Mouse (Mus musculus) heart, embryonic 12.5 days (tissue): Measurements from ENCODE around the gene Exoc3. TPM values are rescaled to one million over a fixed set of nuclear protein-coding genes. Genes with fewer than 3 reads are reported as not detected.
A peak's percentile ranks its signal among the peaks of the same experiment; 100 is the strongest.

ENCODE experiments used
- ATAC-seq: fragments of 200-750 bp; cut with Nextera tagmentation; 2 replicates; pipeline ENCODE4 v1.8.0; 2017; ENCODE audit warnings: moderate TSS enrichment, moderate library complexity; ENCODE audit not compliant: insufficient number of reproducible peaks, low FRiP score
- H3K27ac ChIP-seq: fragments of 300-500 bp; sonication (generic); 2 replicates; pipeline ENCODE4 v1.5.1; 2016; ENCODE audit warnings: mild to moderate bottlenecking, moderate library complexity; ENCODE audit not compliant: poor library complexity, severe bottlenecking
- H3K27me3 ChIP-seq: fragments of 300-500 bp; sonication (generic); replicated peaks from 2 replicates; pipeline ENCODE4 v1.6.1; 2016; ENCODE audit warnings: mild to moderate bottlenecking, moderate library complexity
- H3K36me3 ChIP-seq: fragments of 300-500 bp; sonication (generic); 2 replicates; pipeline ENCODE4 v1.6.1; 2016; ENCODE audit warnings: mild to moderate bottlenecking, moderate library complexity
- H3K4me1 ChIP-seq: fragments of 300-500 bp; sonication (generic); replicated peaks from 2 replicates; pipeline ENCODE4 v1.6.1; 2016; ENCODE audit warnings: mild to moderate bottlenecking
- H3K4me2 ChIP-seq: fragments of 300-500 bp; sonication (generic); 2 replicates; pipeline ENCODE4 v1.6.1; 2016; ENCODE audit warnings: mild to moderate bottlenecking, moderate library complexity
- H3K4me3 ChIP-seq: fragments of 300-500 bp; sonication (generic); 2 replicates; pipeline ENCODE4 v1.5.1; 2016; ENCODE audit warnings: mild to moderate bottlenecking
- H3K9ac ChIP-seq: fragments of 300-500 bp; sonication (generic); 2 replicates; pipeline ENCODE4 v1.6.1; 2016; ENCODE audit warnings: mild to moderate bottlenecking, moderate library complexity
- H3K9me3 ChIP-seq: fragments of 300-500 bp; sonication (generic); replicated peaks from 2 replicates; pipeline ENCODE4 v1.6.1; 2016; ENCODE audit warnings: mild to moderate bottlenecking, moderate library complexity
- WGBS: fragments of 180-500 bp; shearing (Covaris S2); methylation state at CpG from one replicate; pipeline ENCODE4 v1.1.7; 2016; 5-methylcytosine and 5-hydroxymethylcytosine counted together
- polyA plus RNA-seq: library from polyadenylated mRNA; unstranded; fragments of >200 nt; fragmentation: Nextera tagmentation; extraction: Ambion mirVana; gene quantifications from 2 replicates; pipeline ENCODE4 v1.2.1, GENCODE M21; 2016

The Exoc3 gene
- polyA plus RNA-seq, 1 experiment from 2014 or later, result 51.0 TPM

- Histone ChIP-seq H3K9ac (no peak overlapping the region), H3K4me3 (no peak overlapping the region), H3K27ac (no peak overlapping the region), H3K36me3 (no peaks in the 10 kb centered on the region), H3K9me3 (no peaks in the 10 kb centered on the region), H3K4me1 (no peaks in the 10 kb centered on the region; the same call in 1 of the 2 replicates), H3K4me2 (no peak overlapping the region), H3K27me3 (no peaks in the 10 kb centered on the region)
- 69% methylated on average over 7 of the region's 7 CpGs for WGBS
- ATAC-seq, result no peak
These were observed 69.5 kb downstream of the Exoc3 start for GRCm38 (mm10) chr13:74138906-74139647.

GRCm38 (mm10) chr13:74129909-74130308 lies 78.6 kb downstream of the Exoc3 start:
- H3K9me3 ChIP-seq, result no peaks in the 10 kb centered on the region
- 87% methylated on average over 6 of the region's 6 CpGs for WGBS
- no peak overlapping the region for H3K9ac ChIP-seq
- no peak overlapping the region for H3K4me3 ChIP-seq
- ATAC-seq, result no peak
- no peak overlapping the region for H3K27ac ChIP-seq
- peaks cover 24% of the 10 kb centered on the region for H3K27me3 ChIP-seq
- H3K4me1 ChIP-seq, result no peaks in the 10 kb centered on the region
- no peak overlapping the region for H3K4me2 ChIP-seq
- H3K36me3 ChIP-seq, result no peaks in the 10 kb centered on the region

- ATAC-seq, result no peak
- H3K9ac ChIP-seq, result no peak overlapping the region
- H3K4me1 ChIP-seq, result no peaks in the 10 kb centered on the region
These were observed 81.0 kb downstream of the Exoc3 start for GRCm38 (mm10) chr13:74127571-74127970.

DNA sequence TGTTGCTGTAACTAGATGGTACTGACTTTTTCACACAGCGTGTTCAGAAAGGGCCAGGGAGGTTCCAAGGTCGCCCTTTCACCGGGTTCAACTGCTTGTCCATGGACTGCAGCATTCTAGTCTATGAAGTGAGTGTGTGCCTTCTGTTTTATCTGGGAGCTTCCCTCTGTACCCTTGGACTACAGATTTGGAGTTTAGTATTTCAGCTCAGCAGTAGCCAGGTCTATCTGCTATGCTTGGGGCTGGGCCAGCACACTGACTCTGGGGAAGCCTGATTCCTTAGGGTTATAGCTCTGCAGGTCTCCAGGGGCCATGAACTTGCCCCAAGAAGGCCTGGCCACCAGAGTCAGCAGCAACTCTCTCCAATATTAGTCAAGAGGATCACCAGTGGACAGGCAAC lies 85.9 kb downstream of the Exoc3 start:
- no peak overlapping the region for H3K4me3 ChIP-seq
- no peak overlapping the region for H3K27ac ChIP-seq
- no peaks in the 10 kb centered on the region for H3K9me3 ChIP-seq
- H3K27me3 ChIP-seq, result peaks cover 78% of the 10 kb centered on the region
- H3K4me2 ChIP-seq, result no peak overlapping the region
- WGBS, result 61% methylated on average over 3 of the region's 3 CpGs
- no peaks in the 10 kb centered on the region for H3K36me3 ChIP-seq
- no peak overlapping the region for H3K9ac ChIP-seq
- no peak for ATAC-seq
- H3K4me1 ChIP-seq, result peaks cover 6% of the 10 kb centered on the region; the same call in 1 of the 2 replicates

More at GRCm38 (mm10) chr13:74127571-74127970, 81.0 kb downstream of the Exoc3 start:
- Histone ChIP-seq H3K36me3 (no peaks in the 10 kb centered on the region), H3K27me3 (peaks cover 48% of the 10 kb centered on the region), H3K27ac (no peak overlapping the region), H3K4me3 (no peak overlapping the region), H3K4me2 (no peak overlapping the region), H3K9me3 (no peaks in the 10 kb centered on the region)
- 67% methylated on average over 7 of the region's 7 CpGs for WGBS

DNA sequence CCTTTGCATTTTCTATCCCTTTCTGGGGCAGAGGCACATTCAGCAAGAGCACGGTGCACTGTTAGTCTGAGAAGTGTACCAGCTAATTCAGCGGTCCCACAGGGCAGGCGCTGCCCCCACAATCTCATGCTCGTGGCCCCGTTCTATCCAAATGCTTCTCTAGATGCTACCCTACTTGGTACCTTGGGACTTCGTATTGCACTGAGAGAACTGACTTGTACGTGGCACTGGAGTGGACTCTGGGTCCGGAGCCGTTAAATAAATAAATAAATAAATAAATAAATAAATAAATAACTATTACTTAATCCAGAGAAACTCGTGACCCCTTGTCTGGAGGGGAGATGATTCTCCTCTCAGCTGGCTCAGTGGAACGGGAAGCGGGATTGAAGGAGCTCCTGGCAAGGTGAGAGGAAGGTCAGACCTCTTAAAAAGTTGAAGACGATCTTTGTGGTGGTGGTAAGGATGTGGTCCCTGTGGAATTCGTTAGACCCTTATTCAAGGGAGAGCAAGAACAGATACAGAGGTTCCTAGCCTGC lies 86.7 kb downstream of the Exoc3 start:
- no peaks in the 10 kb centered on the region for H3K9me3 ChIP-seq
- peaks cover 71% of the 10 kb centered on the region for H3K27me3 ChIP-seq
- H3K4me3 ChIP-seq, result no peak overlapping the region
- peaks cover 6% of the 10 kb centered on the region; the same call in 1 of the 2 replicates for H3K4me1 ChIP-seq
- no peak overlapping the region for H3K27ac ChIP-seq
- no peak for ATAC-seq
- peak overlapping the region; percentile 76 for H3K4me2 ChIP-seq
- no peaks in the 10 kb centered on the region for H3K36me3 ChIP-seq
- WGBS, result 36% methylated on average over 14 of the region's 14 CpGs
- no peak overlapping the region for H3K9ac ChIP-seq

DNA sequence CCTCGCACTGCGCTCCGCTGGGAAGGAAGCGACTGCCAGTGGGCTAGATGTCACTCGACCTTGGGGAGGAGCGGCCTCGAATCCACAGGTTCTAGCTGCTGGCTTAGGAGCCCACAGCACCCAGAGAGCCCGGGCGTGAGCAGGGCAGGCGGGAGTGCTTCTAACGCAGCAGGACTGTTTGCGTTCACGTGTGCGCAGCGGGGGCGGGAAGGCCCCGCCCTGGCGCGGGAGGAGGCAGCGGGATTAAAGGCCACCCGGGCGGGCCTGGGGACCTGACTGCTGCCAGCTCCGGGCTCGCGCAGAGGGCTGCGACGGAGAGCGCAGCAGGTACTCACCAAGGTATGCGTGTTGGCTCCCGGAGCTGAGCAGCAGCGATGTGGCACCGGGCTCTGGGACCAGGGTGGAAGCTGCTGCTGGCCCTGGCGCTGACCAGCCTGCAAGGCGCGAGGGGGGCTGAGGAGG lies 87.4 kb downstream of the Exoc3 start, which contains the start of gene Slc9a3:
TSS of gene Slc9a3 (plus strand) at position 317 of the 462 bp plus-strand sequence.
- ATAC-seq, result no peak; the same call in 1 of the 2 replicates
- 1% methylated on average over 35 of the region's 35 CpGs for WGBS

More for the DNA sequence above, 87.4 kb downstream of the Exoc3 start, which contains the start of gene Slc9a3:
- peak within 1 kb of the TSS; percentile 43 for H3K4me3 ChIP-seq
- H3K4me2 ChIP-seq, result peak within 1 kb of the TSS; percentile 76
- H3K9ac ChIP-seq, result peak within 1 kb of the TSS; percentile 22; the same call in 1 of the 2 replicates
- H3K27me3 ChIP-seq, result peaks cover 69% of the 10 kb centered on the region
- no peaks in the 10 kb centered on the region for H3K9me3 ChIP-seq
- no peaks in the 10 kb centered on the region for H3K36me3 ChIP-seq
- H3K4me1 ChIP-seq, result peaks cover 6% of the 10 kb centered on the region; the same call in 1 of the 2 replicates
- no peak within 1 kb of the TSS for H3K27ac ChIP-seq

Other genes starting within 250 kb of the Exoc3 start
- gene Zdhhc11, start 244.9 kb downstream of the Exoc3 start, polyA plus RNA-seq, result not detected in 2 replicates
- 3.4 and 3.8 TPM in 2 replicates for gene Tppp, start 199.3 kb downstream of the Exoc3 start, polyA plus RNA-seq
- 12.8 and 15.3 TPM in 2 replicates for gene Cep72, start 146.4 kb downstream of the Exoc3 start, polyA plus RNA-seq
- gene Slc9a3, start 87.3 kb downstream of the Exoc3 start, polyA plus RNA-seq, result not detected in 2 replicates
- 0.73 and 0.82 TPM in 2 replicates for gene Ahrr, start 83.6 kb upstream of the Exoc3 start, polyA plus RNA-seq
- 87.5 and 89.2 TPM in 2 replicates for gene Pdcd6, start 108.8 kb upstream of the Exoc3 start, polyA plus RNA-seq
- 450 and 465 TPM in 2 replicates for gene Sdha, start 141.5 kb upstream of the Exoc3 start, polyA plus RNA-seq
- gene Ccdc127, start 141.6 kb upstream of the Exoc3 start, polyA plus RNA-seq, result 48.7 and 54.9 TPM in 2 replicates
- 0.87 and 1.5 TPM in 2 replicates for gene Lrrc14b, start 155.3 kb upstream of the Exoc3 start, polyA plus RNA-seq
- gene Zfp72, start 182.1 kb upstream of the Exoc3 start, polyA plus RNA-seq, result 2.9 and 3.3 TPM in 2 replicates
- gene Ftl1-ps1, start 191.0 kb upstream of the Exoc3 start, polyA plus RNA-seq, result 67.9 and 72.3 TPM in 2 replicates